Mouse (Mus musculus) layer of hippocampus, adult 18-20 months (tissue): ENCODE results near the gene Shc1. TPM values are rescaled to one million over a fixed set of nuclear protein-coding genes. Genes with fewer than 3 reads are reported as not detected.

Source experiments
- DNase-seq, 2 experiments: peaks; one replicate each; pipeline ENCODE4 v3.0.0; 2022; ENCODE audit warnings: low spot score in 2 of 2
- total RNA-seq, 2 experiments: library from RNA; stranded (reverse); gene quantifications; 2 replicates each; pipeline ENCODE4 v1.2.3; 2021

Gene Shc1
- total RNA-seq, 2 experiments from 2014 or later = 11.5 to 12.8 TPM

DNA sequence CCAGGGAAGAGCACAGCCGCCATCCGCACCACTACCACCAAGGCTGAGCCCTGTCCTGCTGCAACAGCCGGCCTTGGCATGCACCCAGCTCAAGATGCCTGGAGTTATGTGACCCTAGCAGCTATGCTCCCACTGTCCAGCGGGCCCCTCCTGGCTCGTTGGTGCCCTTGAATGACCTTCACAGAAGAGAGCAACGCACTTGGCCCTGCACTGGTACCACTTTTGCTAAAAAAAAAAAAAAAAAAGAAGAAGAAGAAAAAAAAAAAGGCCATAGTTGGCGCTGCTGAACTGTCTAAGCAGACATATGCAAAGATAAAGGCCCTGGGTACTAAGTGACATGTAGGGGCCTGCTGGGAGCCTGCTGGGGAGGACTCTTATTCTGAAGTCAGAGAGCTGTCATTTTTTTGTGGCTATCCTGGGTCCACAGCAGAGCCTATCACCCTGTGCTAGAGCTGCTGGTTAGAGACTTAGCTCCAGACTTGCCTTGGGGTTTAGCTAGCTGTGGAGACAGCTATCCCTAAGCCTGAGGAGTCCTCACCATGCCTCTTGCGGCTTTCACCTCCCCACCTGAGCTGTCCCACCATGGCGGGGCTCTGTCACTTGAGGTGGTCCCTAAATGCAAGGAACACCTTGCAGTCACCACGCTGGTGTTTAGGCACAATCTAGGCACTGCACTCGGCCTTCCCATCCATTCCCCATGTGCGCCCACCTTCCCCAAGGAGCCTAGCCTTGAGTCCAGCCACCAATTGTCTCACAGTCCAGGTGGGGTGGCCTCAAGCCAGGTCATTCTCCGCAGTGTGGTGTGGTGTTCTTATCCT is 30.7 kb downstream of the Shc1 start:
- no peak for DNase-seq

DNA sequence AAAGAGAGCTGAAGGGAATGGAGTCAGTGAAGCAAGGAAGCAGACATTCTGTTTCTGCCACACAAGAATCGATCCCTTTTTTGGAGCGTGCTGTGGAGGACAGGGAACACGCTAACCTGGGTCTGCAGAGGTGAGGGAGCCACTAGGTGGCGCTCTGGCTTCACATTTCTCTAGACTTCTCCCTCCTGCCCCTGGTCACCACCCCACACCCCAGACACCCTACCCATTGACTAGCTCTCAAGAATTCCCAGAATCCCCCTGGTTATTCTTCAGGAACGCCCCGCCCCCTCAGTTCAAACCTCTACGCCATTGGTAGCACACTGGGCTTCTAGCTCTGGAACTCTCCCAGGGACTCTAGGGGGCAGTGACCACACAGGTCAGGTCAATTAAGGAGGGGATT is 31.3 kb downstream of the Shc1 start:
- peak; percentile 51 to 84 for DNase-seq

DNA sequence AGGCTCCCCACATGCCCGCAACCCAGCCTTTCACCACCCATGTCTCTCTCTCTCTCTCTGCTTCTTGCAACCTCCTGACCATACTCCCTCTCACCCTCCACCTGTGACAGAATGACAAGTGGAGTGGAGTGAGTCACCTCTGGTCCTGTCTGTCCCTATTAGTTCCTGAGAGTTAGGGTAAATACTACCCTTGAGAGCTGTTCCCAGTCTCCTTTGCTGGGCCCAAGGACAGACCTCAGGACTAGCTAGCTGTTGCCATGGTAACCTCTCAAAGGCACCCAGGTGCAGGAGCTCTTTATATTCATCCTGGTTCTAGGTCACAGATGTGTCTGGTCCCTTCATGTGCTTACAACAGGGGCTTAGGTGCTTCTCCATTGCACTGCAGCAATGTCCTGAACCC is 33.7 kb downstream of the Shc1 start:
- no peak for DNase-seq

DNA sequence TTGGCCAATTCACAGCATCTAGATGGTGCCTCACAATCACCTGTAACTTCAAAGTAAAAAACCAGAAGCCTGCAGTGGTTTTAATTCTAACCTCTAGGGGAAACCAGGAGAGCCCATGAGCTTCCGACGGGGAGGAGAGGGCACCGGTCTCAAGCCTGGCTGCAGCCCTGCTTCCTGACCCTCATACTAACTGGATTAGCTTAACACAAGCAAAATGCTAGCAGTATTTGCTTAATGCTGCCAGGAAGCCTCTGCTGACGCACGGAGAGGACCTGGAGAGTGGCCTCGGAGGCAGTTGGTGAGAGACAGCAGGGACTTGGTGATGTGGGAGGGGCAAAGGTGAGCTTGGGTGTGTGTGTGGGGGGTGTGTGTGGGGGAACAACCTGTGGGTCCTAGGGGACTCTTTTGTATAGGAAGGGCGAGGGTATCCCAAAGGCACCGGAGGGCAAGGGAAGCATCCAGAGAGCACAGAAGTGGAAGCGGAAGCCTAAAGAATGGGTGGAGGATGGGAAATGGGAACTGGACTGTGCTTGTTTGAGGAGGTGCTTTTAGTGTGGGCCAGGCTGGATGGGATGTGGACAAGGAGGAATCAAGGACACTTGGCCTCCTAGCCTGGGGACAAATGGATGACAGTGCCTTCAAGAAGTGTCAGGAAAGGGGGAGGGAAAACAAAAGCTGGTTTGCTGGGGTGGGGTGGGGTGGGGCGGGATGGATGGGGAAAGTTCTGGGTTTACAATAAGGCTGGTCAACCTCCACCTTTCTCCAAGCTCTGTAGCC is 36.3 kb downstream of the Shc1 start, which contains the start of gene Pmvk:
Gene Pmvk (plus strand): TSS at position 141 of the 777 bp plus-strand sequence.
- no peak for DNase-seq

DNA sequence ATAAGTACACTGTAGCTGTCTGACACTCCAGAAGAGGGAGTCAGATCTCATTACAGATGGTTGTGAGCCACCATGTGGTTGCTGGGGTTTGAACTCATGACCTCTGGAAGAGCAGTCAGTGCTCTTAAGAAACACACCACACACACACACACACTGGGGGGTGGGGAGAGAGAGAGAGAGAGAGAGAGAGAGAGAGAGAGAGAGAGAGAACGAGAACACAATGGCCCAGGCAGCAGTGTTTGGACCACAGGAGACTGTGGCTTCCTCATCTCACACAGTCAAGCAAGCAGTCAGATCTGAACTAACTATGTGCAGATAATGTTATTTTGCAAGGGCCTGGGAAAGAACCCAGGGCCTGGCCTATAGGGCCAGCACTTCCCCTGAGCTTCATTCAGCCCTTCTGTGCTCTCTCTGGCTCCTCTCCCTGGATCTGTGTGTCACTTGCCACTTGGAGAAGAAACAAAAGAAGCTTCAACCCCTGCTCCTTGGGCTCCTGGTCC is 37.6 kb downstream of the Shc1 start:
- no peak for DNase-seq

DNA sequence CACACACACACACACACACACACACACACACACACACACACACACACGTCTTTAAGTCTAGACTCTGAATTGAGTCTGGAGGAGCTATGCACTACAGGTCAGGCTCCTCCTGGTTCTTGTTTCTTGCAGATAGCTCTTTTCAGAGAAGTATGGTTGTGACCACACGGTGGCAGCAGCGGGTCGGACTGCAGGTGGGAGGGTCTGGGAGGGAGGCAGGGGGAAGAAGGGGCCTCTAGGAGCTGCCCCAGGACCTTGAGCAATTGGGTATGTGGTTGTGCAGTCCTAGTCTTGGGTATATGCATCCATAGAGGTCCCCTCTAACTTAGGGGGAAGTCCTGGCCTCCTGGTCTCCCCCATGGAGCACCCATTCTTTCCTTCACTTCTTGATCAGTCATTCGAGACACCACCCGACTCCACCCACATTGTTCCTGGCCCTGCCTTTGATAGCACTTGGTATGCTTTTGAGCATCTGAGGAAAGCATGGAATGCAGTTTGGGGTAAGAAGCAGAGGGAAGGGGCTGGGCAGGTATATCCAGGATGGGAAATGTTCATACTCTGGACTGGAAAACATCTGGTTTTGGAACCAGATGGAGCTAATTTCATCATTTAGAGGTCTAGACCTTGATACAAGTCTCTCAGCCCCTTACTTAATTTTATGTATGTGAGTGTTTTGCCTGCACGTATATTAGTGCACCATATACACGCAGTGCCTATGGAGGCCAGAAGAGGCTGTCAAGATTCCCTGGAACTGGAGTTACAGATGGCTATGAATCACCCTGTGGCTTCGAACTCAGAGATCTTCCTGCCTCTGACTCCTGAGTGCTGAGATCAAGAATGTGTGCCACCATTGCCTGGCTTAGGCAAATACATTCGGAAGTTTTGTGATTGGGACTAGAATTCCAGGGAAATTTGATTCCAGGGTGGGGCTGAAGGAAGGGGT is 38.8 kb downstream of the Shc1 start:
- DNase-seq = peak in 1 of 2 experiments; percentile 74

DNA sequence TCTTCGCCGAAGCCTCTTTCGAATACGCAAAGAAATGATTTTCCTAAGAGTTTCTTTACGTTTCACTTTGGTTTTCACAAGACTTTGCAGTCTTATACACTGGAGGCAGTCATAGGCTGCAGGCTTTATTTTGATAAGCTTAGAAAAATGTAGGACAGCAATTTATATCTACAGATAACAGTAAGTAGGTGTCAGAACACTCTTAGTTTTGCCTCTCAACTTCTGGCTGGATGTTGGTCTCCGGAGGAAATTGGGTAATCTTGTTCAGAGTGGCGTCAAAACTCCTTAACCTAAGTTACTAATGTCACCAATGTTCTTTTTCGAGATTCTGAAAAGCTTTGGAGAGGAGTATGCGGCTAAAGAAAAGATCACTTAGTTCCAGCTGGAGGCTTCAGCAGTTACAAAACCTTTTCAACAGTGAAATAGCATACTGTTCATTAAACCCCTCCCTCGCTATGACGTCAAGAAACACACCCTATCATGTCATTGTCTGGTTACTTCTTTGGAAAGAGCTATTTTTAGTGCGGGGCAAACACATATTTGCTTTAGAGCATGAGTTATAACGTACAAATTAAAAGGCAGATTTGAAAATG is 40.2 kb downstream of the Shc1 start:
- no peak for DNase-seq

DNA sequence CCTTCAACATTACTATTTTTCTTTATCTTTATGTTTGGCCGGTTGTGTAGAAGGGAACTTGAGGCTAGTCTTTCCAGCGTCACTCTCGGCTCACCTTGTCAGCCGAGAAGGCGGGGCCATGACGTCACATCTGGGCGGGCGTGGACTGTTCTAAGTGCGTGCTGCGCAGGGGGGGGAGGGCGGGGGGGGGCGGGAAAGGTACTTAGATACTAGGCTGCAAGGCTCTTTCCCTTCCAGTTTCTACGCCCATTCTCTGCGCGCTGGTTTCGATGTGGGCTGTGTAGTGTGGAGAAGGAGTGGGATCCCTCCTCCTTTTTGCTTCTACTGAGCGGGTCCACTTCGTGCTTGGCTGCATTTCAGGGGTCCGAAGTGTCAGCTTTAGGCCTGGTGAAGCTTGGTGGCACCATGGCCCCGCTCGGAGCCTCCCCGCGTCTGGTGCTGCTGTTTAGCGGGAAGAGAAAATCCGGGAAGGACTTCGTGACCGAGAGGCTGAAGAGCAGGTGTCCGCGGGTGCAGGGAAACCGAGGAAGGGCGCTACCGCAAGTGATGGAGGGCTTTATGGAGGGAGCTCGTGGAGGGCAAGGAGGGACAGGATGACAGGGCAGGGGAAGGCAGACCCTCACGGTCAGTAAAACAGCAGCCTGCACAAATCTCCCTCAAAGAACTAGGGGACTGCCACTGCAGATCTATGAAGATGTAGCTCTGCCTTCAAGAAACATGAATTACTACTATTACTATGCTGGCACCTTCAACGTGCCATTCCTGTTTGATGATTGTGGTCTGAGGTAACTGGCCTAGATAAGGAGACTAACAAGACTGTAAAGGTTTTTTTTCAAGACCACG is 40.9 kb downstream of the Shc1 start:
- peak; percentile 79 to 92 for DNase-seq

DNA sequence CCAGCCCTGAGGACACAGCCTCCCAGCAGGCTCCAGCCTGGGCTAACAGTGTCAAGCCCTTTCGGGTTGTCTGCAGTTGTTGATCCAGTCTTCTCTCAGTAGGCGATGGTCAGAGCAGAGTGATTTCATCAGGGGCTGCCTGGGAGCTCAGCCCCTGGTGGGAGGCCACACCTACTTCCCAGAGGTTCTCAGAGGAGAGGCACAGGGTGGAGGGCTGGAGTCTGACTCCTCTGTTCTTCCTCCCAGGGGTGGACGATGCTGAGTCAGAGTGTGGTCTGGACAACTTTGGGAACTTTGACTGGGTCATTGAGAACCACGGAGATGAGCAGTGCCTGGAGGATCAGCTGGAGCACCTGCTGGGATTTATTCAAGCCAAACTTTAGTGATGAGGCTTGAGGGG is 50.0 kb downstream of the Shc1 start:
- DNase-seq = no peak

DNA sequence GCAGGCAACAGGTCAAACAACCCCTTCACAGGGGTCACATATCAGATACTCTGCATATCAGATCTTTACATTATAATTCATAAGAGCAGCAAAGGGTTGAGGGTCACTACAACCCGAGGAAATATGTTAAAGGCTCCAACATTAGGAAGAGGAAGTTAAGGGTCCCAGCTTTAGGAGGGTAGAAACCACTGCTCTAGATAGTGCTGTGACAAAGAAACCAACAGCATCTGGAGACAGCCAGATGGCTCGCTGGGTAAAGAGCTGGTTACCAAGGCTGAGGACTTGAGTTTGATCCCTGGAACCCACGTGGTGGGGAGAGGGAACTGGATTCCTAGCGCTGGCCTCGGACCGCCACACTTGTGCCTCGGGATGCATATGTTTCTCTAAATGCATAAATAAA is 54.0 kb downstream of the Shc1 start:
- DNase-seq = no peak

DNA sequence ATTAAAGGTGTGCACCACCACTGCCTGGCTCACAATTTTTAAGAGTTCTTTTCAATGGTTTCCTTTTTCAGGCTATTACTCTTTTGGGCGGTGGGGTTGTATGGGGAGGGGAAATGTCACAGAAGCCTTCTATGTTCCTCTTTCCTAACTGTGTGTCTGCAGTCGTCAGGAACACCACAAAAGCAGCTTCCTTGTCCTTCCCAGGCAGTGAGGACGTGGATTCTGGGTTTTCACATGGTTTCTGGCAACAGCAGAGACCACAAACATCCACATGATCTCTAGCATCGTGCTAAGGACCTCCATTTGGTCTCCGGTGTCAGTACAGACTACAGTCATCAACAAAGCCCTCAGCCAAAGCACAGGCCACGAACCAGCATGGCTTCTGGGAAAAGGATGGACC is 55.6 kb downstream of the Shc1 start:
- no peak for DNase-seq

DNA sequence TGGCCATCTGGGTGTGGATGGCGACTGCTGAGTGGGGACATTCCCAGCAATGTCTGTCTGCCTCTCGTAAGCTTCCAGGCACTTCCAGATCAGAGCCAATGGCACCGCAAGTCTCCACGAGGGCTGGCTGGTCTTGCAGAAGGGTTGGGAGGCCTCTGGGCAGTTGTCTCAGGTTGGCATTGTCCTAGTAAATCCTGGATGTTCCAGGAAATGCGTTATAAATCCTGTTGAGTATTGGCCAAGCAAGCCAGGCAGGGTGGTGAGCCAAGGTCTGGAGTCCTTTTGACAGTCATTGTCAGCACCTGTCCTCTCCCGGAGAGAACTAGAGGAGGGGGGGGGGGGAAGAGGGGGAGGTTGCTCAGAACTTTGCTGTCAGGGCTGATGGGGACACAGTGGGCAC is 60.8 kb downstream of the Shc1 start:
- DNase-seq = no peak

Other genes starting within 250 kb of the Shc1 start
- 10 to 100 TPM; 68.5 to 69.8 TPM for gene Scamp3, start 241.0 kb upstream of the Shc1 start, total RNA-seq
- gene Fam189b, start 235.3 kb upstream of the Shc1 start, total RNA-seq = 10 to 100 TPM; 49.0 to 59.9 TPM
- 10 to 100 TPM; 57.3 to 59.9 TPM for gene Gba, start 215.5 kb upstream of the Shc1 start, total RNA-seq
- 10 to 100 TPM; 30.5 to 30.7 TPM for gene Thbs3, start 203.3 kb upstream of the Shc1 start, total RNA-seq
- gene Mtx1, start 191.4 kb upstream of the Shc1 start, total RNA-seq = 10 to 100 TPM; 84.9 to 91.6 TPM
- under 1 TPM; 0.71 to 0.84 TPM for gene Muc1, start 189.4 kb upstream of the Shc1 start, total RNA-seq
- 10 to 100 TPM; 78.0 to 81.3 TPM for gene Krtcap2, start 172.5 kb upstream of the Shc1 start, total RNA-seq
- 10 to 100 TPM; 83.1 to 86.0 TPM for gene Trim46, start 172.1 kb upstream of the Shc1 start, total RNA-seq
- gene Dpm3, start 159.1 kb upstream of the Shc1 start, total RNA-seq = 10 to 100 TPM; 64.2 to 66.9 TPM
- gene Slc50a1, start 147.9 kb upstream of the Shc1 start, total RNA-seq = 10 to 100 TPM; 43.7 to 52.2 TPM
- 10 to 100 TPM in 1 of 2 experiments, 1 to 10 TPM in 1; 8.4 to 11.4 TPM for gene Efna1, start 137.3 kb upstream of the Shc1 start, total RNA-seq
- 10 to 100 TPM; 78.2 to 80.1 TPM for gene Efna3, start 95.5 kb upstream of the Shc1 start, total RNA-seq
- under 1 TPM; 0.53 to 0.77 TPM for gene Efna4, start 80.4 kb upstream of the Shc1 start, total RNA-seq
- gene Adam15, start 68.4 kb upstream of the Shc1 start, total RNA-seq = 100 to 1,000 TPM; 120 to 126 TPM
- gene Dcst2, start 56.5 kb upstream of the Shc1 start, total RNA-seq = under 1 TPM; 0.22 to 0.41 TPM
- gene Dcst1, start 53.2 kb upstream of the Shc1 start, total RNA-seq = not detected
- gene Zbtb7b, start 23.7 kb upstream of the Shc1 start, total RNA-seq = 10 to 100 TPM; 12.1 to 16.8 TPM
- gene Lenep, start 15.7 kb upstream of the Shc1 start, total RNA-seq = 1 to 10 TPM; 2.5 to 4.4 TPM
- gene Flad1, start 6.6 kb upstream of the Shc1 start, total RNA-seq = 10 to 100 TPM; 39.8 to 39.9 TPM
- gene Cks1b, start 60 bp upstream of the Shc1 start, total RNA-seq = 1 to 10 TPM; 2.3 to 2.4 TPM
- gene Pygo2, start 11.8 kb downstream of the Shc1 start, total RNA-seq = 10 to 100 TPM; 60.4 to 64.9 TPM
- 10 to 100 TPM; 37.7 to 41.2 TPM for gene Pbxip1, start 18.3 kb downstream of the Shc1 start, total RNA-seq
- gene Pmvk, start 36.1 kb downstream of the Shc1 start, total RNA-seq = 10 to 100 TPM; 29.4 to 34.3 TPM
- 10 to 100 TPM; 24.6 to 26.6 TPM for gene Kcnn3, start 101.7 kb downstream of the Shc1 start, total RNA-seq